Mouse (Mus musculus) midbrain, embryonic 11.5 days (tissue): ENCODE results near the gene Prkn. TPM values are rescaled to one million over a fixed set of nuclear protein-coding genes. Genes with fewer than 3 reads are reported as not detected.

Experiments used
- ATAC-seq: fragments of 200-750 bp; cut with Nextera tagmentation; 2 replicates; pipeline ENCODE4 v1.8.0; 2017; ENCODE audit warnings: moderate TSS enrichment, moderate library complexity; ENCODE audit not compliant: low FRiP score
- DNase-seq: peaks from one replicate; pipeline ENCODE4 v3.0.0; 2015; ENCODE audit warnings: low spot score; ENCODE audit errors: missing footprints
- H3K27ac ChIP-seq: fragments of 300-500 bp; sonication (generic); 2 replicates; pipeline ENCODE4 v1.5.1; 2014; ENCODE audit warnings: low read depth, low read length
- H3K27me3 ChIP-seq: fragments of 300-500 bp; sonication (generic); 2 replicates; pipeline ENCODE4 v1.6.1; 2014; ENCODE audit warnings: mild to moderate bottlenecking, low read length, moderate library complexity, mixed read lengths; ENCODE audit not compliant: control insufficient read depth, insufficient read depth
- H3K36me3 ChIP-seq: fragments of 300-500 bp; sonication (generic); 2 replicates; pipeline ENCODE4 v1.6.1; 2014; ENCODE audit warnings: mild to moderate bottlenecking, low read length, moderate library complexity, mixed read lengths; ENCODE audit not compliant: control insufficient read depth, insufficient read depth
- H3K4me1 ChIP-seq: fragments of 300-500 bp; sonication (generic); 2 replicates; pipeline ENCODE4 v1.6.1; 2014; ENCODE audit warnings: low read length; ENCODE audit not compliant: control insufficient read depth, insufficient read depth
- H3K4me2 ChIP-seq: fragments of 300-500 bp; sonication (generic); 2 replicates; pipeline ENCODE4 v1.6.1; 2014; ENCODE audit warnings: mild to moderate bottlenecking, moderate library complexity
- H3K4me3 ChIP-seq: fragments of 300-500 bp; sonication (generic); 2 replicates; pipeline ENCODE4 v1.5.1; 2014; ENCODE audit warnings: low read depth, low read length
- H3K9ac ChIP-seq: fragments of 300-500 bp; sonication (generic); 2 replicates; pipeline ENCODE4 v1.6.1; 2014; ENCODE audit warnings: low read length
- H3K9me3 ChIP-seq: fragments of 300-500 bp; sonication (generic); 2 replicates; pipeline ENCODE4 v1.6.1; 2016; ENCODE audit warnings: low read length; ENCODE audit not compliant: control insufficient read depth
- WGBS: fragments of 180-500 bp; shearing (Covaris S2); extraction: QIAGEN DNeasy Blood & Tissue Kit; methylation state at CpG from one replicate; pipeline ENCODE4 v1.1.7; 2014; 5-methylcytosine and 5-hydroxymethylcytosine counted together
- polyA plus RNA-seq: library from polyadenylated mRNA; unstranded; fragments of >200 nt; fragmentation: Nextera tagmentation; extraction: Ambion mirVana; gene quantifications from 2 replicates; pipeline ENCODE4 v1.2.1, GENCODE M21; 2014

The Prkn gene
- polyA plus RNA-seq, 1 experiment from 2014 or later = 0.82 TPM

GRCm38 (mm10) chr17:11550562-11550961 lies 710.4 kb downstream of the Prkn start:
- ATAC-seq = no peak
- H3K4me2 ChIP-seq = no peak overlapping the region
- no peaks in the 10 kb centered on the region for H3K9me3 ChIP-seq

GRCm38 (mm10) chr17:11565681-11566080 lies 725.5 kb downstream of the Prkn start:
- WGBS = 96% methylated on average over 6 of the region's 6 CpGs
- H3K4me3 ChIP-seq = no peak overlapping the region
- H3K9me3 ChIP-seq = no peaks in the 10 kb centered on the region
- DNase-seq = no peak
- no peak overlapping the region for H3K9ac ChIP-seq
- H3K4me2 ChIP-seq = no peak overlapping the region
- no peaks in the 10 kb centered on the region for H3K36me3 ChIP-seq
- no peaks in the 10 kb centered on the region for H3K4me1 ChIP-seq
- H3K27me3 ChIP-seq = no peaks in the 10 kb centered on the region
- ATAC-seq = no peak
- H3K27ac ChIP-seq = no peak overlapping the region

More at GRCm38 (mm10) chr17:11550562-11550961, 710.4 kb downstream of the Prkn start:
- Histone ChIP-seq H3K27ac (no peak overlapping the region), H3K9ac (no peak overlapping the region), H3K27me3 (no peaks in the 10 kb centered on the region), H3K36me3 (no peaks in the 10 kb centered on the region), H3K4me1 (no peaks in the 10 kb centered on the region), H3K4me3 (no peak overlapping the region)
- 94% methylated on average over 5 of the region's 5 CpGs for WGBS
- DNase-seq = no peak

GRCm38 (mm10) chr17:11570392-11570791 lies 730.2 kb downstream of the Prkn start:
- no peak overlapping the region for H3K9ac ChIP-seq
- H3K4me2 ChIP-seq = no peak overlapping the region
- ATAC-seq (no peak), DNase-seq (no peak)
- no peak overlapping the region for H3K27ac ChIP-seq
- H3K36me3 ChIP-seq = no peaks in the 10 kb centered on the region
- H3K4me3 ChIP-seq = no peak overlapping the region
- no peaks in the 10 kb centered on the region for H3K4me1 ChIP-seq
- no peaks in the 10 kb centered on the region for H3K9me3 ChIP-seq
- H3K27me3 ChIP-seq = no peaks in the 10 kb centered on the region
- whole genome bisulfite sequencing = 69% methylated on average over 8 of the region's 8 CpGs

GRCm38 (mm10) chr17:11573666-11574065 lies 733.5 kb downstream of the Prkn start:
- H3K27me3 ChIP-seq = no peaks in the 10 kb centered on the region
- DNase-seq (no peak), ATAC-seq (no peak)
- no peak overlapping the region for H3K9ac ChIP-seq
- H3K4me3 ChIP-seq = no peak overlapping the region
- no peaks in the 10 kb centered on the region for H3K9me3 ChIP-seq
- H3K4me2 ChIP-seq = no peak overlapping the region
- 89% methylated on average over 9 of the region's 9 CpGs for WGBS
- no peaks in the 10 kb centered on the region for H3K36me3 ChIP-seq
- H3K4me1 ChIP-seq = no peaks in the 10 kb centered on the region
- no peak overlapping the region for H3K27ac ChIP-seq

GRCm38 (mm10) chr17:11585491-11585890 lies 745.3 kb downstream of the Prkn start:
- no peak for DNase-seq
- no peak for ATAC-seq
- H3K4me1 ChIP-seq = no peaks in the 10 kb centered on the region
- no peak overlapping the region for H3K27ac ChIP-seq
- no peak overlapping the region for H3K4me3 ChIP-seq
- no peaks in the 10 kb centered on the region for H3K9me3 ChIP-seq
- H3K36me3 ChIP-seq = no peaks in the 10 kb centered on the region
- no peak overlapping the region for H3K4me2 ChIP-seq
- no peaks in the 10 kb centered on the region for H3K27me3 ChIP-seq
- WGBS = 91% methylated on average over 4 of the region's 4 CpGs
- no peak overlapping the region for H3K9ac ChIP-seq

GRCm38 (mm10) chr17:11607931-11608330 lies 767.7 kb downstream of the Prkn start:
- H3K36me3 ChIP-seq = no peaks in the 10 kb centered on the region
- DNase-seq (no peak), ATAC-seq (no peak)
- 93% methylated on average over 5 of the region's 5 CpGs for WGBS
- H3K9me3 ChIP-seq = no peaks in the 10 kb centered on the region
- peaks cover 2% of the 10 kb centered on the region; the same call in 1 of the 2 replicates for H3K4me1 ChIP-seq
- no peaks in the 10 kb centered on the region for H3K27me3 ChIP-seq
- no peak overlapping the region for H3K27ac ChIP-seq
- no peak overlapping the region for H3K9ac ChIP-seq
- H3K4me2 ChIP-seq = no peak overlapping the region
- H3K4me3 ChIP-seq = no peak overlapping the region

- ATAC-seq (no peak), DNase-seq (peak; percentile 93)
- H3K4me3 ChIP-seq = no peak overlapping the region
- H3K36me3 ChIP-seq = no peaks in the 10 kb centered on the region
- peaks cover 2% of the 10 kb centered on the region; the same call in 1 of the 2 replicates for H3K4me1 ChIP-seq
- no peak overlapping the region for H3K9ac ChIP-seq
- no peak overlapping the region for H3K4me2 ChIP-seq
- H3K9me3 ChIP-seq = no peaks in the 10 kb centered on the region
- H3K27ac ChIP-seq = no peak overlapping the region
- 26% methylated on average over 7 of the region's 7 CpGs for WGBS
- no peaks in the 10 kb centered on the region for H3K27me3 ChIP-seq
These were observed 771.3 kb downstream of the Prkn start for GRCm38 (mm10) chr17:11611459-11611858.

- WGBS = 73% methylated on average over 21 of the region's 21 CpGs
- Histone ChIP-seq H3K27ac (no peak overlapping the region), H3K4me2 (no peak overlapping the region), H3K9me3 (no peaks in the 10 kb centered on the region), H3K4me1 (peaks cover 2% of the 10 kb centered on the region; the same call in 1 of the 2 replicates), H3K27me3 (no peaks in the 10 kb centered on the region), H3K9ac (no peak overlapping the region), H3K4me3 (no peak overlapping the region), H3K36me3 (no peaks in the 10 kb centered on the region)
- DNase-seq = no peak
- no peak for ATAC-seq
These were observed 772.8 kb downstream of the Prkn start for GRCm38 (mm10) chr17:11612801-11613531.

GRCm38 (mm10) chr17:11617552-11617951 lies 777.4 kb downstream of the Prkn start:
- ATAC-seq = no peak
- Histone ChIP-seq H3K4me3 (no peak overlapping the region), H3K4me2 (no peak overlapping the region), H3K27me3 (no peaks in the 10 kb centered on the region), H3K27ac (no peak overlapping the region), H3K9me3 (no peaks in the 10 kb centered on the region), H3K4me1 (no peaks in the 10 kb centered on the region), H3K36me3 (no peaks in the 10 kb centered on the region), H3K9ac (no peak overlapping the region)
- 86% methylated on average over 2 of the region's 2 CpGs for WGBS
- no peak for DNase-seq
